Mouse (Mus musculus) heart, postnatal 0 days (tissue): ENCODE measurements around the gene Rpa2. TPM values are rescaled to one million over a fixed set of nuclear protein-coding genes. Genes with fewer than 3 reads are reported as not detected.

Source experiments
- ATAC-seq: fragments of 200-750 bp; cut with Nextera tagmentation; 2 replicates; pipeline ENCODE4 v1.8.0; 2017; ENCODE audit warnings: low read depth, moderate number of reproducible peaks, moderate library complexity; ENCODE audit not compliant: insufficient read depth
- DNase-seq: peaks from one replicate; pipeline ENCODE4 v3.0.0-alpha.2; 2016; ENCODE audit warnings: low spot score
- H3K27ac ChIP-seq: fragments of 300-500 bp; sonication (generic); 2 replicates; pipeline ENCODE4 v1.5.1; 2014; ENCODE audit warnings: low read depth, mild to moderate bottlenecking
- H3K27me3 ChIP-seq: fragments of 300-500 bp; sonication (generic); 2 replicates; pipeline ENCODE4 v1.6.1; 2014; ENCODE audit warnings: low read length, mixed read lengths; ENCODE audit not compliant: control insufficient read depth, insufficient read depth
- H3K36me3 ChIP-seq: fragments of 300-500 bp; sonication (generic); replicated peaks from 2 replicates; pipeline ENCODE4 v1.6.1; 2014; ENCODE audit warnings: low read length, mixed read lengths; ENCODE audit not compliant: control insufficient read depth, insufficient read depth
- H3K4me1 ChIP-seq: fragments of 300-500 bp; sonication (generic); 2 replicates; pipeline ENCODE4 v1.6.1; 2014; ENCODE audit warnings: antibody characterized with exemption; ENCODE audit not compliant: control insufficient read depth, insufficient read depth
- H3K4me2 ChIP-seq: fragments of 300-500 bp; sonication (generic); 2 replicates; pipeline ENCODE4 v1.6.1; 2014; ENCODE audit warnings: low read depth, mild to moderate bottlenecking, low read length, moderate library complexity
- H3K4me3 ChIP-seq: fragments of 300-500 bp; sonication (generic); 2 replicates; pipeline ENCODE4 v1.5.1; 2014; ENCODE audit warnings: low read depth, low read length
- H3K9ac ChIP-seq: fragments of 300-500 bp; sonication (generic); replicated peaks from 2 replicates; pipeline ENCODE4 v1.6.1; 2014; ENCODE audit warnings: low read depth, low read length, mixed read lengths
- H3K9me3 ChIP-seq: fragments of 300-500 bp; sonication (generic); replicated peaks from 2 replicates; pipeline ENCODE4 v1.6.1; 2016; ENCODE audit warnings: low read length; ENCODE audit not compliant: control insufficient read depth
- CTCF ChIP-seq: IDR thresholded peaks from 2 replicates; pipeline ENCODE4 v1.5.1; 2016; ENCODE audit warnings: antibody characterized with exemption, control low read depth, low read depth
- EP300 ChIP-seq: IDR thresholded peaks from 2 replicates; pipeline ENCODE4 v1.6.1; 2016; ENCODE audit warnings: antibody characterized with exemption, low read depth
- WGBS: fragments of 180-500 bp; shearing (Covaris S2); extraction: QIAGEN DNeasy Blood & Tissue Kit; methylation state at CpG from one replicate; pipeline ENCODE4 v1.1.7; 2014; 5-methylcytosine and 5-hydroxymethylcytosine counted together
- polyA plus RNA-seq: library from polyadenylated mRNA; unstranded; fragments of >200 nt; fragmentation: Nextera tagmentation; extraction: Ambion mirVana; gene quantifications from 2 replicates; pipeline ENCODE4 v1.2.1, GENCODE M21; 2015
- total RNA-seq: library from RNA; depleted of rRNA; stranded (reverse); fragments of >200 nt; gene quantifications from 2 replicates; pipeline ENCODE4 v1.2.3, GENCODE M21; 2014; ENCODE audit warnings: low replicate concordance

The Rpa2 gene
- total and polyA plus RNA-seq, 2 experiments from 2014 or later, result 26.1 to 32.0 TPM

DNA sequence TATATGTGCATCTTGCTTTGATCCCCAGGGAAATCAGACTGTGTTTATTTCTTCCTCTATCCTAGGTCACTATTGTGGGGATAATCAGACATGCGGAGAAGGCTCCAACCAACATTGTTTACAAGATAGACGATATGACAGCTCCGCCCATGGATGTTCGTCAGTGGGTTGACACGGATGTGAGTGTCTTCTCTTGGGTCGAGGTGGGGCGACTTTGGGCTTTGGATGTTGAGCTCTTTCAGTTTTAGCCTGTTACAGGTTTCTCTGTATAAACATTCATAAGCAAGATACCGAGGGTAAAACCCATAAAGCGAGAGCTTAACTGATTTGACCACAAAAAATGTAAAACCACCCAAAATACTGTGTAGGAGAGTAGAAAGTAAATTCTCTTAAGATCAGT is 3.6 kb downstream of the Rpa2 start:
- H3K4me3 ChIP-seq, result no peak overlapping the region
- DNase-seq (no peak), ATAC-seq (no peak)
- H3K27me3 ChIP-seq, result no peaks in the 10 kb centered on the region
- no peaks in the 10 kb centered on the region for H3K9me3 ChIP-seq
- no peak overlapping the region for H3K9ac ChIP-seq
- H3K4me1 ChIP-seq, result 0 out of 2 replicates have a peak, but pooled peaks cover 7% of the 10 kb centered on the region
- WGBS, result 87% methylated on average over 9 of the region's 9 CpGs
- TF ChIP-seq CTCF, result no peak
- TF ChIP-seq EP300, result no peak
- H3K36me3 ChIP-seq, result peaks cover 61% of the 10 kb centered on the region
- no peak overlapping the region for H3K4me2 ChIP-seq
- H3K27ac ChIP-seq, result no peak overlapping the region

DNA sequence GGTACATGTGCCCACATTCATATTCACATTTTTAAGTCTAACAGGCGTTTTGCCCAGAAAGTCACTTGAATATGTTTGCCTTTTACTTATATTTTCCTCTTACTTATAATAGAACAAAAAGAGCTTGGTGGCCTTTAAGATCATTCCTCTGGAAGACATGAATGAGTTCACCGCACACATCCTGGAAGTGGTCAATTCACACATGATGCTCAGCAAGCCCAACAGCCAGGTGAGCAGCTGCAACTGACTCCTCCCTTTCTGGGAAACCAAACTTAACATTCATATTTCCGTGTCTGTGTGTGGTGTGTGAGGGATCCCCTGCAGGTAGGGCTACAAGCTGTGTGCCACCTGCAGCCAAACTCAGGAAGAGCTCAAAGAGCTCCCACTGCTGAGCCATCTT is 6.8 kb downstream of the Rpa2 start:
- DNase-seq (no peak), ATAC-seq (no peak)
- no peaks in the 10 kb centered on the region for H3K9me3 ChIP-seq
- no peak for TF ChIP-seq EP300
- TF ChIP-seq CTCF, result no peak
- H3K27me3 ChIP-seq, result no peaks in the 10 kb centered on the region
- WGBS, result 80% methylated on average over 3 of the region's 3 CpGs
- no peak overlapping the region for H3K4me2 ChIP-seq
- H3K9ac ChIP-seq, result no peak overlapping the region
- H3K27ac ChIP-seq, result no peak overlapping the region
- no peaks in the 10 kb centered on the region for H3K4me1 ChIP-seq
- H3K36me3 ChIP-seq, result peaks cover 90% of the 10 kb centered on the region
- H3K4me3 ChIP-seq, result no peak overlapping the region

DNA sequence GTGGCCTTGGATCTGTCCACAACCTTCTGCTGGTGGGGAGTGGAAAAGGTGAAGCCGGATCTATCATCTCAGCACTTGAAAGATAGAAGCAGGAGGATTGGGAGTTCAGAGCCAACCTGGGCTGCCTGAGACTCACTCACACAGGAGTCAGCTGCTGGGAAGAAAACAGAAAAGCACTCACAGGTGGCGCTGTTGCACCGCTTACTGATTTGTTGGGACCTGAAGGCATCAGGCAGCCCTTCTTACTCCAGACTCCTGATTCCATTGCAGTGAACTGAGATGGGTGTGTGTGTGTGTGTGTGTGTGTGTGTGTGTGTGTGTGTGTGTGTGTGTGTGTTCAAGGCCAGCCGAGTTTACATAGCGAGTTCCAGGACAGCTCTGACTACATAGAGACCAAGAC is 8.6 kb downstream of the Rpa2 start:
- Histone ChIP-seq H3K4me3 (no peak overlapping the region), H3K27me3 (no peaks in the 10 kb centered on the region), H3K9ac (no peak overlapping the region), H3K36me3 (peaks cover 77% of the 10 kb centered on the region), H3K4me2 (no peak overlapping the region), H3K27ac (no peak overlapping the region), H3K9me3 (no peaks in the 10 kb centered on the region), H3K4me1 (no peaks in the 10 kb centered on the region)
- TF ChIP-seq CTCF (peak; percentile 77), EP300 (no peak)
- ATAC-seq (peak; percentile 57; the same call in 1 of the 2 replicates), DNase-seq (peak; percentile 54)
- 66% methylated on average over 5 of the region's 5 CpGs for WGBS

DNA sequence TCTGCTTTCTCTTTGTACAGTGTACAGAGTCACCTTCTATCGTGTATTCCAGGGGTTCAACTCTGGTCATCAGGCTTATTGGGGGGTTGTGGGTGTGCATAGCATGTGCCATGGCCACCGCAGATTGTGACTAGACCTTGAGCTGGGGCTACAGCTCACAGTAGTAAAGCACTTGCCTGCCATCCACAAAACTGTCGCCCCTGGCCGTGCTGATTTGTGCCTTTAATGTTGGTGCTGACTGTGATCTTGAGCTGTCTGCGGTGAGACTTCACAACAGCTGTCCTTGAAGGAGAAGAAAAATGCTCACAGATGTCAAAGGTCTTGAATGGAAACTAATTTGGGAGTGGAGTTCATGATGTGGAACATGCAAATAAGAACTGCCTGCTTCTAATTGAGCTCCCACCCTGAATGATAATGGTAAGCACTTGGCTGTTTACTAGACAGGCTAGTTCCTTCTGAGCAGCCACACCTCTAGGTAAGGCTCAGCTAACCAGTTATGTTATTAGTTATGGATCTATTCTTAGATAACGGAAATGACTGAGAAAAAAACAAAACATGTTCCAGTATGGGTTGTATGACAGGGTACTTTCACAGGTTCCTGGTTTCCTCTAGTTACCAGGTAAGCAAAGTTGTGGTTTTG is 10.6 kb downstream of the Rpa2 start:
- WGBS, result 97% methylated on average over 6 of the region's 6 CpGs
- Histone ChIP-seq H3K9me3 (no peaks in the 10 kb centered on the region), H3K9ac (no peak overlapping the region), H3K27ac (no peak overlapping the region), H3K36me3 (peaks cover 58% of the 10 kb centered on the region), H3K4me1 (no peaks in the 10 kb centered on the region), H3K4me2 (no peak overlapping the region), H3K27me3 (no peaks in the 10 kb centered on the region), H3K4me3 (no peak overlapping the region)
- TF ChIP-seq EP300, result no peak
- no peak for TF ChIP-seq CTCF
- DNase-seq (no peak), ATAC-seq (no peak)

DNA sequence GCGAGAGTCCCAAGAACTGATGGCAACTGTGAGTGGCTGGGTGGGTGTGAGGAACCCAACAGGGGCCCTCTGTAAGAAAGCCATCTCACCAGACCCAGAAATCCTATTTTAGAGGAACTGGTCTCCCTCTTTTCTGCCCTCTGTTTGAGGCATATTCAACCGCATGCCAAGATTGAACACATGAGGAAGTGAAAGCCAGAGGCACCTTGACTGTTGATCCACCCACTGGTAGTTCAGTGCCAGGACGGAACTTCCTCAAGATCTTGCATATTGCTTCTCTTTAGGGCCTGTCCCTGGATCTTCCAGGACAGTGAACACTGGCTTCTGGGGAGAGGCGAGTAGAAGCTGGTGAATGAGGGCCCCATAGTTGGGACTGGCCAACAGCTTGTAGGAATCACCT is 12.2 kb downstream of the Rpa2 start:
- TF ChIP-seq EP300 (no peak), CTCF (no peak)

DNA sequence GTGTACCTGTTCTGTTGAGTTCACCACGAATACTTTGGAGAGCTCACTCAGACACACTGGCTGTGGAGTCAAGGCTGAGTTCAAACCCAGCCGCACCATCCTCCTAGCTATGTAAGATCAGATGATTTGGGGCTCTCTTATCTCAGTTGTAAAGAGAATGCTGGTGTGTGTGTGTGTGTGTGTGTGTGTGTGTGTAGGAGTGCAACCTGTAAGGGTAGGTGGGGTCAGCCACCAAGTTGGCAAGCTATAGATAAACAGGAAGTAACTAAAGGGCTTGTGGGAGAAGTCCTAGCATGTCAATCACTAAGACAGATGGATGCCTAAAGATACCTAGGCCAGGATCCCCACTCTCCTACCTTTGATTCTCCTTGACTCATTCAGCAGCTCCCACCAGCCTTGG is 15.6 kb downstream of the Rpa2 start:
- no peaks in the 10 kb centered on the region for H3K4me1 ChIP-seq
- DNase-seq (no peak), ATAC-seq (no peak)
- H3K9me3 ChIP-seq, result no peaks in the 10 kb centered on the region
- H3K27me3 ChIP-seq, result no peaks in the 10 kb centered on the region
- H3K4me2 ChIP-seq, result no peak overlapping the region
- WGBS, result 76% methylated on average over 2 of the region's 2 CpGs
- TF ChIP-seq EP300 (no peak), CTCF (no peak)
- H3K36me3 ChIP-seq, result peaks cover 9% of the 10 kb centered on the region
- H3K9ac ChIP-seq, result no peak overlapping the region
- no peak overlapping the region for H3K27ac ChIP-seq
- no peak overlapping the region for H3K4me3 ChIP-seq

More for the DNA sequence above, 12.2 kb downstream of the Rpa2 start:
- peaks cover 43% of the 10 kb centered on the region for H3K36me3 ChIP-seq
- DNase-seq, result no peak
- 89% methylated on average over 4 of the region's 4 CpGs for WGBS
- H3K27me3 ChIP-seq, result no peaks in the 10 kb centered on the region
- no peak overlapping the region for H3K4me3 ChIP-seq
- H3K4me2 ChIP-seq, result no peak overlapping the region
- no peak for ATAC-seq
- no peaks in the 10 kb centered on the region for H3K4me1 ChIP-seq
- no peak overlapping the region for H3K9ac ChIP-seq
- H3K9me3 ChIP-seq, result no peaks in the 10 kb centered on the region
- no peak overlapping the region for H3K27ac ChIP-seq
